Comparison of ENCODE assay signal across 26 mouse cellular contexts in genomic region chr17:85074083-85074482, GRCm38 (mm10). TPM values are rescaled to one million over a fixed set of nuclear protein-coding genes. Genes with fewer than 3 reads are reported as not detected.
"Had no signal": no experiment of that assay in that cellular context is flagged by ENCODE, and none has a peak within 500 bp of the region (broad histone marks: within the 10 kb centered on the region; RNA-seq: fewer than 3 reads in every experiment).

No protein-coding gene starts in this region.

- H3K9me3 ChIP-seq: heart, embryonic 13.5 days; heart, embryonic 15.5 days; hindbrain, embryonic 13.5 days; hindbrain, embryonic 15.5 days; limb, embryonic 10.5 days; limb, embryonic 12.5 days; liver, embryonic 13.5 days; liver, embryonic 15.5 days had no signal

- DNase-seq: gastrocnemius, postnatal 14 days; gastrocnemius, postnatal 36 days; heart, adult 18-20 months; kidney, adult 11 months; kidney, adult 8-10 months; kidney, postnatal 10 days; kidney, postnatal 25 days; kidney, postnatal 4 days; liver; liver, embryonic 13.5 days had no signal

- H3K4me1 ChIP-seq: limb, embryonic 10.5 days; liver, embryonic 13.5 days; liver, embryonic 15.5 days had no signal

- H3K27me3 ChIP-seq: heart, embryonic 13.5 days; heart, embryonic 15.5 days; hindbrain, embryonic 13.5 days; hindbrain, embryonic 15.5 days; limb, embryonic 12.5 days; liver, embryonic 13.5 days; liver, embryonic 15.5 days had no signal

- ATAC-seq: hindbrain, postnatal 0 days; intestine, embryonic 16.5 days had no signal

- H3K27ac ChIP-seq: heart, embryonic 13.5 days; heart, embryonic 15.5 days; hindbrain, embryonic 13.5 days; hindbrain, embryonic 15.5 days; hindbrain, postnatal 0 days; layer of hippocampus, adult 2 months; left cerebral cortex, adult 2 months; limb, embryonic 10.5 days; limb, embryonic 12.5 days; liver, embryonic 13.5 days; liver, embryonic 15.5 days had no signal

- H3K4me3 ChIP-seq: heart, embryonic 13.5 days; heart, embryonic 15.5 days; hindbrain, embryonic 13.5 days; hindbrain, embryonic 15.5 days; layer of hippocampus, adult 2 months; left cerebral cortex, adult 2 months; limb, embryonic 10.5 days; limb, embryonic 12.5 days; liver, embryonic 13.5 days; liver, embryonic 15.5 days had no signal

RNA-seq across cellular contexts. Expression of gene Slc3a1, which starts 45.9 kb away (rescaled TPM):
- total RNA-seq: gastrocnemius, adult 8-10 months; gastrocnemius, postnatal 14 days; gastrocnemius, postnatal 36 days; heart, adult 18-20 months; heart, postnatal 25 days; hematopoietic stem cell, adult 5-6 weeks; layer of hippocampus, postnatal 10 days had no signal
- polyA plus RNA-seq: heart, postnatal 0 days had no signal
